ENCODE assay signal across 9 mouse cellular contexts in the genomic region with DNA sequence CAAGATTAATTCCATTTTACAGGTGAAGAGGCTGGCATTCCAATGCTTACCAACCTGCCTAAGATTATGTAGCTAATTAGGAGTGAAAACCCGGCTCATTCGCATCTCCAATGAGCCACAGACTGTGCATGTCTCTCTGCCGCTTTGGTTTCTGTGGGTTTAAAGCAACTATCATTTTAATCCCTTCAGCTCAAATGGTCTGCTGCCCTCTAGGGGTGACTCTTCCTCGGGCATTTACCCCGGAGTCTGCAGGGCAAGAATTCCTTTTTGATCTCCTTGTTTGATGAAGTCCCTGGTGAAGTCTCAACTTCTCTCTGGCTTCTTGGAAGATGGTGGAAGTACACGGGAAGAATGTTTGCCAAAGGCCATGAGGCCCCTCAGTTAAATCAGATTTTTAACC.
DNase-seq lines count a peak whose midpoint lies in the region; ATAC-seq and TF ChIP-seq lines count a peak whose summit lies in the region.
"Had no signal": no experiment of that assay in that cellular context is flagged by ENCODE, and none has a peak within 500 bp of the region (broad histone marks: within the 10 kb centered on the region; RNA-seq: fewer than 3 reads in every experiment).

No protein-coding gene starts in this region.

- no peak overlapping the region for H3K4me2 ChIP-seq in forebrain, embryonic 11.5 days (ENCODE audit: low read depth, low read length, severe bottlenecking)
- H3K4me2 ChIP-seq in forebrain, embryonic 12.5 days, result no peak overlapping the region
- H3K4me2 ChIP-seq in stomach, postnatal 0 days (replicated peaks; ENCODE audit: low read depth), result no peak overlapping the region
- H3K4me2 ChIP-seq: limb, embryonic 15.5 days had no signal

- intact Hi-C loops in gastrocnemius, postnatal 36 days (cut with DNase I), result loop anchor here (5.0 kb wide), 1 partner anchor 95 kb away; no protein-coding TSS in a partner anchor

- WGBS in forebrain, embryonic 11.5 days, result 19% methylated on average over 6 of the region's 6 CpGs
- 22% methylated on average over 6 of the region's 6 CpGs for WGBS in forebrain, embryonic 12.5 days
- WGBS in stomach, postnatal 0 days, result 25% methylated on average over 6 of the region's 6 CpGs

- no peak for ATAC-seq in forebrain, embryonic 11.5 days (replicated peaks; ENCODE audit: low FRiP score)
- no peak for ATAC-seq in forebrain, embryonic 12.5 days (ENCODE audit: low FRiP score)
- peak; percentile 75 for ATAC-seq in megakaryocyte, adult 5-6 weeks (ENCODE audit: poor library complexity, severe bottlenecking)
- ATAC-seq in stomach, postnatal 0 days (ENCODE audit: low FRiP score, low TSS enrichment), result no peak

- H3K4me3 ChIP-seq in forebrain, embryonic 11.5 days (ENCODE audit: low read depth, low read length), result no peak overlapping the region
- no peak overlapping the region for H3K4me3 ChIP-seq in forebrain, embryonic 12.5 days (replicated peaks)
- H3K4me3 ChIP-seq in stomach, postnatal 0 days (ENCODE audit: low read depth, low read length), result no peak overlapping the region
- H3K4me3 ChIP-seq: limb, embryonic 15.5 days had no signal

- peak; percentile 80 for TF ChIP-seq CTCF in stomach, postnatal 0 days (IDR thresholded peaks at IDR 0.05; ENCODE audit: low read depth)

- no peak for TF ChIP-seq EP300 in stomach, postnatal 0 days (optimal IDR thresholded peaks at IDR 0.05)

- no peak overlapping the region for H3K9ac ChIP-seq in forebrain, embryonic 11.5 days (ENCODE audit: low read length)
- no peak overlapping the region for H3K9ac ChIP-seq in forebrain, embryonic 12.5 days
- no peak overlapping the region for H3K9ac ChIP-seq in stomach, postnatal 0 days (ENCODE audit: low read length)
- H3K9ac ChIP-seq: limb, embryonic 15.5 days had no signal

- no peaks in the 10 kb centered on the region for H3K27me3 ChIP-seq in forebrain, embryonic 11.5 days (ENCODE audit: control insufficient read depth, insufficient read depth, low read length)
- H3K27me3 ChIP-seq in forebrain, embryonic 12.5 days, result no peaks in the 10 kb centered on the region; the same call in 1 of the 2 replicates
- H3K27me3 ChIP-seq in stomach, postnatal 0 days (ENCODE audit: control insufficient read depth, insufficient read depth, low read length), result no peaks in the 10 kb centered on the region
- H3K27me3 ChIP-seq: limb, embryonic 15.5 days had no signal

- H3K36me3 ChIP-seq in forebrain, embryonic 11.5 days (ENCODE audit: control insufficient read depth, insufficient read depth, low read length), result no peaks in the 10 kb centered on the region
- H3K36me3 ChIP-seq in forebrain, embryonic 12.5 days (replicated peaks), result no peaks in the 10 kb centered on the region
- no peaks in the 10 kb centered on the region for H3K36me3 ChIP-seq in stomach, postnatal 0 days (ENCODE audit: control insufficient read depth, insufficient read depth, low read length)
- H3K36me3 ChIP-seq: limb, embryonic 15.5 days had no signal

- no peaks in the 10 kb centered on the region for H3K4me1 ChIP-seq in forebrain, embryonic 11.5 days (replicated peaks; ENCODE audit: control insufficient read depth, insufficient read depth, low read length)
- no peaks in the 10 kb centered on the region for H3K4me1 ChIP-seq in forebrain, embryonic 12.5 days
- H3K4me1 ChIP-seq in stomach, postnatal 0 days (replicated peaks; ENCODE audit: control insufficient read depth, insufficient read depth), result no peaks in the 10 kb centered on the region
- H3K4me1 ChIP-seq: limb, embryonic 15.5 days had no signal

- peak; percentile 74 for DNase-seq in forebrain, embryonic 11.5 days (ENCODE audit: low spot score)
- DNase-seq in CD4-positive, CD25-positive, alpha-beta regulatory T cell, adult 2 months (ENCODE audit: low read depth, low spot score), result peak; percentile 71
- peak; percentile 21 for DNase-seq in c-Kit-positive CD71-positive TER-119-negative erythroid progenitor cells, embryonic 14.5 days (ENCODE audit: low read depth)
- DNase-seq in gastrocnemius, postnatal 36 days, result peak; percentile 23 to 32
- peak; percentile 47 to 73 for DNase-seq in layer of hippocampus, postnatal 14 days (ENCODE audit: low spot score in 2 of 2)
- DNase-seq in stomach, postnatal 0 days (ENCODE audit: low spot score), result peak; percentile 67

- H3K9me3 ChIP-seq in forebrain, embryonic 11.5 days (ENCODE audit: control insufficient read depth, low read length), result no peaks in the 10 kb centered on the region
- no peaks in the 10 kb centered on the region for H3K9me3 ChIP-seq in forebrain, embryonic 12.5 days
- H3K9me3 ChIP-seq in stomach, postnatal 0 days (ENCODE audit: control insufficient read depth, low read length), result no peaks in the 10 kb centered on the region
- H3K9me3 ChIP-seq: limb, embryonic 15.5 days had no signal

- H3K27ac ChIP-seq in forebrain, embryonic 11.5 days (ENCODE audit: low read depth, low read length), result no peak overlapping the region
- H3K27ac ChIP-seq in forebrain, embryonic 12.5 days, result no peak overlapping the region
- H3K27ac ChIP-seq in stomach, postnatal 0 days (replicated peaks), result no peak overlapping the region
- H3K27ac ChIP-seq: limb, embryonic 15.5 days had no signal

Comparison
In these comparisons a context has a peak if more than half of its experiments do, and no peak if none do; other contexts are left out.
1. DNase-seq: peak in every context shown above with its lines; median percentile 74 in forebrain, embryonic 11.5 days; 71 in CD4-positive, CD25-positive, alpha-beta regulatory T cell, adult 2 months; 67 in stomach, postnatal 0 days; 60 in layer of hippocampus, postnatal 14 days; 28 in gastrocnemius, postnatal 36 days; 21 in c-Kit-positive CD71-positive TER-119-negative erythroid progenitor cells, embryonic 14.5 days.